Mouse (Mus musculus) hindbrain, embryonic 10.5 days (tissue): Measurements from ENCODE around the gene Pithd1. TPM values are rescaled to one million over a fixed set of nuclear protein-coding genes. Genes with fewer than 3 reads are reported as not detected.

Source experiments
- DNase-seq: peaks from one replicate; pipeline ENCODE4 v3.0.0-alpha.2; 2017; ENCODE audit warnings: low spot score
- H3K27ac ChIP-seq: fragments of 300-500 bp; sonication (generic); 2 replicates; pipeline ENCODE4 v1.5.1; 2016; ENCODE audit warnings: mild to moderate bottlenecking, moderate library complexity
- H3K27me3 ChIP-seq: fragments of 300-500 bp; sonication (generic); 2 replicates; pipeline ENCODE4 v1.6.1; 2016; ENCODE audit warnings: mild to moderate bottlenecking; ENCODE audit not compliant: poor library complexity, insufficient read depth, severe bottlenecking
- H3K36me3 ChIP-seq: fragments of 300-500 bp; sonication (generic); 2 replicates; pipeline ENCODE4 v1.6.1; 2016; ENCODE audit warnings: mild to moderate bottlenecking, moderate library complexity
- H3K4me1 ChIP-seq: fragments of 300-500 bp; sonication (generic); replicated peaks from 2 replicates; pipeline ENCODE4 v1.6.1; 2016; ENCODE audit warnings: mild to moderate bottlenecking
- H3K4me3 ChIP-seq: fragments of 300-500 bp; sonication (generic); 2 replicates; pipeline ENCODE4 v1.5.1; 2016; ENCODE audit warnings: mild to moderate bottlenecking, moderate library complexity
- H3K9me3 ChIP-seq: fragments of 300-500 bp; sonication (generic); 2 replicates; pipeline ENCODE4 v1.6.1; 2016; ENCODE audit warnings: mild to moderate bottlenecking, moderate library complexity
- WGBS: fragments of 180-500 bp; shearing (Covaris S2); methylation state at CpG from one replicate; pipeline ENCODE4 v1.1.7; 2016; 5-methylcytosine and 5-hydroxymethylcytosine counted together
- polyA plus RNA-seq: library from polyadenylated mRNA; unstranded; fragments of >200 nt; fragmentation: Nextera tagmentation; extraction: Ambion mirVana; gene quantifications from 2 replicates; pipeline ENCODE4 v1.2.1, GENCODE M21; 2016

Gene Pithd1
- polyA plus RNA-seq, 1 experiment from 2014 or later, result 60.7 TPM

GRCm38 (mm10) chr4:135930239-135930638 lies 56.8 kb downstream of the Pithd1 start:
- Histone ChIP-seq H3K4me1 (peaks cover 5% of the 10 kb centered on the region), H3K27ac (no peak overlapping the region), H3K9me3 (no peaks in the 10 kb centered on the region), H3K27me3 (no peaks in the 10 kb centered on the region), H3K4me3 (no peak overlapping the region), H3K36me3 (peaks cover 67% of the 10 kb centered on the region)
- DNase-seq, result no peak
- 96% methylated on average over 8 of the region's 8 CpGs for WGBS

GRCm38 (mm10) chr4:135929828-135930227 lies 57.2 kb downstream of the Pithd1 start:
- no peaks in the 10 kb centered on the region for H3K9me3 ChIP-seq

GRCm38 (mm10) chr4:135929405-135929804 lies 57.7 kb downstream of the Pithd1 start:
- WGBS, result 91% methylated on average over 5 of the region's 5 CpGs
- Histone ChIP-seq H3K27ac (no peak overlapping the region), H3K4me3 (no peak overlapping the region), H3K36me3 (peaks cover 70% of the 10 kb centered on the region), H3K4me1 (no peaks in the 10 kb centered on the region), H3K27me3 (no peaks in the 10 kb centered on the region), H3K9me3 (no peaks in the 10 kb centered on the region)
- no peak for DNase-seq

More at GRCm38 (mm10) chr4:135929828-135930227, 57.2 kb downstream of the Pithd1 start:
- H3K36me3 ChIP-seq, result peaks cover 71% of the 10 kb centered on the region
- H3K4me1 ChIP-seq, result peaks cover under 1% of the 10 kb centered on the region; the same call in 1 of the 2 replicates
- DNase-seq, result no peak
- no peaks in the 10 kb centered on the region for H3K27me3 ChIP-seq
- no peak overlapping the region for H3K27ac ChIP-seq
- H3K4me3 ChIP-seq, result no peak overlapping the region
- WGBS, result 92% methylated on average over 9 of the region's 9 CpGs

GRCm38 (mm10) chr4:135928376-135928775 lies 58.7 kb downstream of the Pithd1 start:
- Histone ChIP-seq H3K4me3 (no peak overlapping the region), H3K9me3 (no peaks in the 10 kb centered on the region), H3K36me3 (peaks cover 61% of the 10 kb centered on the region), H3K27ac (no peak overlapping the region), H3K27me3 (no peaks in the 10 kb centered on the region), H3K4me1 (no peaks in the 10 kb centered on the region)
- 85% methylated on average over 9 of the region's 9 CpGs for WGBS
- DNase-seq, result no peak

GRCm38 (mm10) chr4:135926861-135927260 lies 60.2 kb downstream of the Pithd1 start:
- no peak for DNase-seq
- Histone ChIP-seq H3K9me3 (no peaks in the 10 kb centered on the region), H3K36me3 (peaks cover 55% of the 10 kb centered on the region), H3K27ac (no peak overlapping the region), H3K4me3 (no peak overlapping the region), H3K27me3 (no peaks in the 10 kb centered on the region), H3K4me1 (peaks cover 4% of the 10 kb centered on the region)
- whole genome bisulfite sequencing, result 93% methylated on average over 3 of the region's 3 CpGs

- WGBS, result 88% methylated on average over 10 of the region's 10 CpGs
- no peak for DNase-seq
- Histone ChIP-seq H3K9me3 (no peaks in the 10 kb centered on the region), H3K36me3 (peaks cover 51% of the 10 kb centered on the region), H3K27me3 (no peaks in the 10 kb centered on the region), H3K4me3 (no peak overlapping the region), H3K27ac (no peak overlapping the region), H3K4me1 (peaks cover 10% of the 10 kb centered on the region)
Observed at GRCm38 (mm10) chr4:135926195-135926808, 60.8 kb downstream of the Pithd1 start.

Other genes starting within 250 kb of the Pithd1 start
- not detected in 2 replicates for gene Myom3, start 227.5 kb downstream of the Pithd1 start, polyA plus RNA-seq
- gene Srsf10, start 131.5 kb downstream of the Pithd1 start, polyA plus RNA-seq, result 283 and 352 TPM in 2 replicates
- gene Pnrc2, start 113.4 kb downstream of the Pithd1 start, polyA plus RNA-seq, result 171 and 204 TPM in 2 replicates
- 0.21 and 0.66 TPM in 2 replicates for gene Cnr2, start 91.9 kb downstream of the Pithd1 start, polyA plus RNA-seq
- gene Fuca1, start 66.5 kb downstream of the Pithd1 start, polyA plus RNA-seq, result 54.3 and 59.5 TPM in 2 replicates
- gene Hmgcl, start 40.8 kb downstream of the Pithd1 start, polyA plus RNA-seq, result 60.3 and 61.4 TPM in 2 replicates
- gene Gale, start 23.5 kb downstream of the Pithd1 start, polyA plus RNA-seq, result 48.5 and 49.7 TPM in 2 replicates
- 213 and 223 TPM in 2 replicates for gene Lypla2, start 14.6 kb downstream of the Pithd1 start, polyA plus RNA-seq
- 31.0 and 33.0 TPM in 2 replicates for gene Eloa, start 34.5 kb upstream of the Pithd1 start, polyA plus RNA-seq
- 388 and 497 TPM in 2 replicates for gene Rpl11, start 66.2 kb upstream of the Pithd1 start, polyA plus RNA-seq
- gene Id3, start 156.2 kb upstream of the Pithd1 start, polyA plus RNA-seq, result 576 and 684 TPM in 2 replicates
- 9.0 and 9.4 TPM in 2 replicates for gene E2f2, start 185.1 kb upstream of the Pithd1 start, polyA plus RNA-seq
- 5.2 and 6.5 TPM in 2 replicates for gene Asap3, start 219.1 kb upstream of the Pithd1 start, polyA plus RNA-seq